Mouse (Mus musculus) large intestine, adult 2 months (tissue): Measurements from ENCODE around the gene Atxn3. TPM values are rescaled to one million over a fixed set of nuclear protein-coding genes. Genes with fewer than 3 reads are reported as not detected.
"Not testable (repeated sequence)": the region's sequence is repeated elsewhere in the genome, so short reads cannot be mapped to it uniquely, and the experiment has no call there.

Experiments
- DNase-seq: peaks from one replicate; pipeline ENCODE4 v3.0.0-alpha.2; 2012; ENCODE audit warnings: low read depth, low spot score
- WGBS: fragments of 180-500 bp; shearing (Covaris S2); methylation state at CpG from one replicate; pipeline ENCODE4 v1.1.7; 2018; 5-methylcytosine and 5-hydroxymethylcytosine counted together
- polyA plus RNA-seq: library from polyadenylated mRNA; depleted of rRNA; stranded (reverse); fragments of >200 nt; gene quantifications from 2 replicates; pipeline ENCODE4 v1.2.3, GENCODE M21; 2012

The Atxn3 gene
- polyA plus RNA-seq, 1 experiment, result 2.4 TPM

DNA sequence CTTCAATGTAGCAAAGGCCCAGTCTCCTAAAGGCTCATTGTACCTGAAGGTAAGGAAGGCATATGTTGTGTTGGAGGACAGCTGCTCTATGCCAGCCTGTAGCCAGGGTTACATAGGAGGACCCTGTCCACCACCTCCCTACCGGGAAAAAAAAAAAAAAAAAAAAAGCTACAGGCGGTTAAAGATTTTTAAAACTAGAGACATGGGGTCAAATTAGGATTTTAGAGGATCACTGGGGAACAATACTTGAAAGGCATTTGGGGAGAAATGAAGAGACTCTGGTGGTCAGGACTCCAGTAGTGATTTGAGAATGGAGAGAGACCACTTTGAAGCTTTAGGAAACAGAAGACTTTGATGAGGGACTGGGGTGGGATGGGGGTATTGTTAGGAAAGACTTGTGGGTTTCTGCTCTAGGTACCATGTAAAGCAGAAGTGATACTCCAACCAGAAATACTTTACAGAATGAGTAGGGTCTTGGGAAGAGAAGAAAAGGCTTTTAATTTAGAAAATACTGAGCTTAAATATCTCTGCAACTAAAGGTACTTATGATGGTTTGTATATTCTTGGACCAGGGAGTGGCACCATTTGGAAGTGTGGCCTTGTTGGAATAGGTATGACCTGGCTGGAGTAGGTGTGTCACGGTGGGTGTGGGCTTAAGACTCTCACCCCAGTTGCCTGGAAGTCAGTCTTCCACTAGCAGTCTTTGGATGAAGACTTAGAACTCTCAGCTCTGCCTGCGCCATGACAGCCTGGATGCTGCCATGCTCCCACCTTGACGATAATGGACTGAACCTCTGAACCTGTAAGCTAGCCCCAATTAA, 1.1 kb upstream of the Atxn3 start:
- WGBS, result 90% methylated on average over 5 of the region's 5 CpGs

DNA sequence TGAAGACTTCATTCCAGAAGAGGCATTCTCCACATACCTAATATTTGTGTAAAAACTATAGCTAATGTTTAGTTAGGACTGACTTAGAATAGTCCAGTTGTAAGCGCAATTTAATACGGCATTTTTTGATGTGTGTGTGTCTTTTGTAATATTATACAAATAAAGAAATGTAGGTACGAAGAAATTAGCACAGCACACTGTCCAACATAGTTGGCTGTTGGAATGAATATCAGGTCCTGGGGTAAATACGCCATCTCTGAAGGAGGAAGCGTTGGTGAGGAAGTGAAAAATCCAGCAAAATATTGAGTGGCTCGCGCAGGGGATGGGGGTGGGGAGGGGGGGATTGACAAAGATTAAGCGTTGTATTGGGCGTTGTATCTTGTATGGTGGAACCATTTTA, 510 bp upstream of the Atxn3 start:
- WGBS, result 40% methylated on average over 9 of the region's 9 CpGs
- no peak for DNase-seq

More for the DNA sequence above, 1.1 kb upstream of the Atxn3 start:
- not testable (repeated sequence) for DNase-seq

DNA sequence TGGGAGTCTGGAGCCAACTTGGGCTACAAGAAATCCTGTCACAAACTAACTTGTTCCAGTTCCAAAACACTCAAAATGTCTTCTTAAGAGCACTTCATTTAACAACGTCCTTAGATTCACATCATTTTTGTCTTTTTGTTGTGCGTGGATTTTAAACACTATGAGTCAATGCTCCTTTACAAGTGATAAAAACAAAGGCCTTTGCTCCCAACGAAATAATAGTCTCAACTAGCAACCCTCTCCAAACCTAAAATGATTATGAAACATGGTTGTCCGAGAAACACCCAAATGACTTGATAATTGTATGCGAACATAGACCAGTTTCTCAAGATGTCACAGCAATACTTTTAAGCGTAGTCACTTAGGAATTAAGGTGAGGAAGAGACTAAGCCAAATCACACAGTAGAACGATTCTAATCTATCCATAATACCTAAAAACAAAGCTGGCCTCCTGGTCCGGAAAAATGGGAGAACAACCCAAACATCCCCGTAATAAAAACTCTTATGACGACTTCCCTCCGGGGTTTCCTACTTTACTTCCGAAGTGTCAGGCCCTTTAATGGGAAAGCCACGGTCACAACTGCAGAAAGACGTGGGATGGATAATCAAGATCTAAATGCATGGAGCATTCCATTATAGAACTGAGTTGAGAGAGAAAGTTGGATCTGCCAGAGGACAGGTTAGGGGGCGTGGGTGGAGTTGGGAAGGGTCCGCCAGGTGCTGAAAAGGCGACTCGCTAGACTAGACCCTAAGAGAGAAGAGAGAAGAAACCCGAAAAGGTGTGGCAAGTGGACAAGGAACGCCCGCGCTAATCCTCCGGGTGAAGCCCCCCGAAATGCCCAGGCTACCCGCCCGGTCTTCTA, 736 bp downstream of the Atxn3 start:
- DNase-seq, result no peak
- WGBS, result 2% methylated on average over 26 of the region's 26 CpGs

DNA sequence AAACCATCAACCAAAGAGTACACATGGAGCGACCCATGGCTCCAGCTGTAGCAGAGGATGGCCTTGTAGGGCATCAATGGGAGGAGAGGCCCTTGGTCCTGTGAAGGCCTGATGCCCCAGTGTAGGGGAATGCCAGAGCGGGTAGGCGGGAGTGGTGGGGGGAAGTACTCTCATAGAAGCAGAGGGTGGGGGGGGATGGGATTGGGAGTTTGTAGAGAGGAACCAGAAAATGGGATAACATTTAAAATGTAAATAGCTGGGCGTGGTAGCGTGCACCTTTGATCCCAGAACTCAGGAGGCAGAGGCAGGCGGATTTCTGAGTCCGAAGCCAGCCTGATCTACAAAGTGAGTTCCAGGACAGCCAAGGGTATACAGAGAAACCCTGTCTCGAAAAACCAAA, 2.2 kb downstream of the Atxn3 start:
- WGBS, result 97% methylated on average over 8 of the region's 8 CpGs
- not testable (repeated sequence) for DNase-seq

DNA sequence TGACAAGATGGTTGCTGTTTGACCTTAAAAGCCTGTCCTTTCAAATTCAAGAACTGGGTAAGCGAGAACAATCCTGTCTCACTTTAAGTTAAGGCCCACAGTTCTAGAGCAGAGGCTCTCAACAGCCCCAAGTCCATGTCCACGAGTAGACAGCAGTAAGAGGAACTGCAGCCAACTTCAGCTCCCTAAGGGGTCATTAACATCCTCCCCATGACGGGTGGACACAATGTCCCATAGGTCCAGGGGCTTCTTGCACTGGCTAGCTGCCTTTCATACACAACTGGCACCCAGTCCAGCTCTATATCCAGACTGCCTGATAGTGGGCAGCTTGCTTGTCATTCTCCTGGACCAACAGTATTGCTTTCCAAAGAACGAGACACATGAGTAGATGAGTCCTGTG, 9.2 kb downstream of the Atxn3 start:
- DNase-seq, result no peak
- 70% methylated on average over 4 of the region's 4 CpGs for WGBS

DNA sequence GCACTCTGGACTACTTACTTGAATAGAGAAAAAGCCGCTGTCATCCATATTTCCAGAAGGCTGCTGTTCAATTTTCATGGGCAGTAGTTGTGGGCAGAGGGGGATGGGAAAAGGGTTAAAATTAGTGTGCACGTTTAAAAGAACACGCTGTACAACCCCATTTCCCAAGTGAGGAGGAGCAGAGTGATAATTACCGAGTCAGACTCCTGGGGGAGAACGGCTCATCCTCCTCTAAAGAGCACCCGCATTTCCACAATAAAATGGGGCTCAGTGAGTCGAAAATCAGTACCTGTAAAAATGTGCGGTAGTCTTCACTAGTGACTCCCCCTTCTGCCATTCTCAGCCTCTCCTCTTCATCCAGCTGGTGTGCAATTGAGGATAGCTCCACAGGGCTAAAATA, 10.1 kb downstream of the Atxn3 start:
- WGBS, result 90% methylated on average over 8 of the region's 8 CpGs
- no peak for DNase-seq

DNA sequence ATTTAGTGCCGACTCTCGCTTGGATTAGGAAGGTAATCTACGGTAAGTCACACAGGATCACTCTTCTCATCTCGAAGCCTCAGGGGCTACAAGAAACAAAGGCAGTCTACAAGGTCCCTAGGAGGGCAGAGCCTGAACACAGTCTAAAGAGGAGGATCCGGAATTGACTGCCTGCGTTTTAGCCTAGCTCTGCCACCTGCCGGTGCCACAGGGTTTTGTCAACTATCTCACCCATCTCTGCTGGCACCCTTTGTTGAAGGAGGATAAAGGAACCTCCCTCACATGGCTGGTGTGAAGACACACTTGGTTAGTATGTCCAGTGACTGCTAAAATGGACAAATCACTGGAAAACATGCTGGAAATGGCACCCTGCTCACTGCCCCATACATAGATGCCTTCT, 20.5 kb downstream of the Atxn3 start:
- 89% methylated on average over 7 of the region's 7 CpGs for WGBS
- no peak for DNase-seq

DNA sequence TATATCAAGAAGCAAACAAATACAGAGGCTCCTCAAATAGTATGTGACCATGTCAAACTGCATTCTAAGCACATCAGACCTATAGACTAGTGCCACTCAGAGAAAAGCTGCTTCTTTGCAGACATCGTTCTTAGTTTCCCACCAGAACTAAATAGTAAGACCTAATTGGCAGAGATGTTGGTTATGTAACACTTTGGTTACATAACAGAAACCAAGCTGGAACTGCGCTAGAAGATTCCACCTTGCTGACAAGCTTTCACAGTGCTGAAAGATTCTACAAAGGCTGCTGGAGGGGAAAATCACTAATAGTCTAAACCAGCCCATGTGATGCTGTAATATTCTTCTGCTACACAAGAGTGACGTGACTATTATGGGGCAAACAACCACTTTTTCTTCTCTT, 22.8 kb downstream of the Atxn3 start:
- no peak for DNase-seq
- 83% methylated on average over 3 of the region's 3 CpGs for WGBS

DNA sequence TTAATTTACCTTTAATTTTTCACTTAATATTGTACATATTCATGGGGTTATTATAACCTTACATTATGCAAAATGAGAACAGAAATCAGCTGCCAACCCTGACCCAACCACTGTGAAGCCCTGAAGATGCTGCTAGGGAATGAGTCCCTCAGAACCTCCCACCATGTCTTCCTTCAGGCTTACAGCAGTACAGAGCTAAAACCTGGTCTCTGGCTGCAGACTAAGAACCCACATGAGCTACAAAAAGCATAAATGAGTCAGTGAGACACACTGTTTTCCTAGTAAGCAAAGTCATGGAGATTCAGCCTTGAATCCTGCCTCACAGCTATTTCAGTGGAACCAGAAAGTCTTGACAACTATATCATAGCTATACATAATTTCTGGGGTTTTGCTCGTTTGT, 29.6 kb downstream of the Atxn3 start:
- DNase-seq, result no peak
- WGBS, result 83% methylated on average over 1 of the region's 1 CpGs

DNA sequence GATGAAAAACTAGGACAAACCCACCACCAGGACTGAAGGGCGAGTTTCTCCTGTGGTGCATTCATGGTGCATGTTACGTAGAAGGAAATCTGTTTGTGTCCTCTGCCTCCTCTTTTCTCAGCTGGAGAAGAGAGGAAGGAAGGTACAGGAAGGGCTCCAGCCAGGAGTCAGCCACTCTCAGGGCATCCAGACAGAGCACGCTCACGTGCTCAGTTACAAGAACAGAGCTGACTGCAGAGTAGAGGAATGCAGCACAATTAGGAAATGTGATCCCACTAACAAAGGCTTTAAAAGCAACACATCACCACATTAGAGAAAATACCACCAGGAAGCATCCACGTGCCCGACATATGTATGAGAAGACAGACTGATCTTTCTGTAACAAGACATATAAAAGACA, 35.7 kb downstream of the Atxn3 start:
- DNase-seq, result no peak
- WGBS, result 94% methylated on average over 6 of the region's 6 CpGs

DNA sequence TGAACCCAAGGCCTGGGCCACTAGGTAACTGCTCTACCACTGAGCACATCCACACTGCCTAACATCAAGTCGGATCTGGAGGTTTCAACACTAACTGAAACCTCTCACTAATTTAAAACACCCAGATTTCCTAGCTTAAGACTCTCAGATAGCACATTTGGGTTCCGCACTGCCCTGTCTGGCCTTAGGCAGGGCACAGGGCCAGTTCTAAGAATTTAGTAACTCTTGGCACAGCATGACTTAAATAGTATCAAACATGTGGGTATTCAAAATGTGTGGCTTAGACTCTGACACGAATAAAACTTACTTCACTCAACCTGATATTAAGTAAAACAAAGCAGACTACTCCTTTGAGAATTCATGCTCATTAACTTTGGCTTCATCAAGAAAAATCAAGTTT, 38.2 kb downstream of the Atxn3 start:
- 87% methylated on average over 3 of the region's 3 CpGs for WGBS
- DNase-seq, result no peak

DNA sequence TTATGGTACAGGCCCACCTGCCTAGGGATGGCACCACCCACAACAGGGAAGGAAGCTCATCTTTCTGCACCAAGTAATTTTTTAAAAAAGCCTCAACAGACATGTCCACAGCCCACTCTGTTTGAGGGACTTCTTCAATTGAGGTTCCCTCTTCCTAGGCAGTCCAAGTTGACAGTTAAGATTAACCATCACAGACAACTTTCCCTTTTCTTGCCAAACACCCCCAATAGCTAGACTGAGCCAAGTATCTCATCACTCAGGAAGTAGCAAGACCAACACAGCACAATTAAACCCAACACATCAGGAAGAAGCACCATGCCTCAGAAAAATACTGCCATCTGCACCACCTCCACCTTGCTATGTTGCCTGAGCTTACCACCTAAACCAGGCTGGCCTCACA, 40.9 kb downstream of the Atxn3 start:
- DNase-seq, result no peak

DNA sequence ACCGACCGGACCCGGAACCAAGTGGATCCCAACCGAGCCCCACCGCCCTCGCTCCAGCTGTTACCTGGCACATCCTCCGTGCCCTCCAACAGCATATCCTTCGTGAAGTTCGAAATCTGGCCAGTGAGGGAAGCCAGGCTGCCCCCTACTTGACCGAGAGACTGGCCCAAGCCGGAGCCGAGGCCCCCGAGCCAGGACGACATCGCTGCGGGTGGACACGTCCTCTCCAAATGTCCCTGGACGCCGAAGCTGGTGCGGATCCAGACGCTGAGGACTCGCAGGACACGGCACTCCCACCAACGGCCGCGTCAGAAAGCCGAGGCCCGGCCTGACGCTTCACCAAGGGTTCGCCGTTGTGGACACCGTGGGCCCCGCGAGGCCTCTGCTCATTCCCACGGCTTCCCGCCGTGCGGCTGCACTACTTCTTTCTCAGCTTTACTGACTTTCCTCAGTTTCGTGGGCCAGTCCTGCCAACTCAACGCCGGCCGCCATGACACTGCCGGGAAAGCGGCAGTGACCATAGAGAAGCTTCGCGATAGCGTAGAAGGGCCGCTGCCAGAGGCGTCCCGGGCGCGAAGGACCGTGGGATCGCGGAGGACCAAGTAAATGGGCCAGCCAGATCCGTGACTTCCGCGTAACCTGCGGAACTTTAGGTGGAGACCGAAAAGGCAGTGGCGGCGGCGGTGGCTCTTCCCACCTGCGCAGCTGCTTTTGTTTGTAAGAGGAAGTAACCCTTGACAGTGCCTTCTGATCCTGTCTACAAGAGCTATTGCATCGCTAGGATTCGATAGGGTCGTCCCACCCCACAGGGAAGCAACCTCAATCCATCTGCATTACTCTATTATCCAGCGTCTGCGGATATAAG, 45.2 kb downstream of the Atxn3 start, which contains the start of gene Trip11:
TSS of gene Trip11 (minus strand) at position 642 of the 865 bp plus-strand sequence.
- DNase-seq, result peak; percentile 83
- WGBS, result under 1% methylated on average over 69 of the region's 69 CpGs

DNA sequence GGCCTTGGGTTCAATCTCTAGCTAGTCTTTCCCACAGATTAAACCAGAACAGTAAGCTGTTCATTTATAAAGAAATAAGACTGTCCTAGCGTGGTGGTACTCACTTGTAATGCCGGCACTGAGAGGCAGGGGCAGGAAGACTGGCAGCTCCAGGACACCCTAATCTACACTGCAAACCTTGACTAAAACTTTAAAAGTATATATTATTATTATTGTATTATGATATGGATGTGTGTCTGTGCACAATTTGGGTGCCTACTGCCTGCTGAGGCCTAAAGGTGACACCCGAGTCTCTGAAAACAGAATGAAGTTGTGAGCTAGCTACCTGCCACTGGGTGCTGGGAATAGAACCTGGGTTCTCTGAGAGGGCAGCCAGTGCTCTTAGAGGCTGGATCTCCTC, 46.7 kb downstream of the Atxn3 start:
- no peak for DNase-seq
- WGBS, result 86% methylated on average over 3 of the region's 3 CpGs

DNA sequence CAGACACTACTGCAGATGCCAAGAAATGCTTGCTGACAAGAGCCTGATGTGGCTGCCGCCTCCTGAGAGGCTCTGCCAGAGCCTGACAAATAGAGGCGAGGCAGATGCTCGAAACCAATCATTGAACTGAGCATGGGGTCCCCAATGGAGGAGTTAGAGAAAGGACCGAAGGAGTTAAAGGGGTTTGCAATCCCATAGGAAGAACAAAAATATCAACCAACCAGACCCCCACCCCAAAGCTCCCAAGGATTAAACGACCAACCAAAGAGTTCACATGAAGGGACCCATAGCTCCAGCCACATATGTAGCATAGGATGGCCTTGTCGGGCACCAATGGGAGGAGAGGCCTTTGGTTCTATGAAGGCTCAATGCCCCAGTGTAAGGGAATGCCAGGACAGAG, 47.7 kb downstream of the Atxn3 start:
- no peak for DNase-seq
- WGBS, result 87% methylated on average over 6 of the region's 6 CpGs

DNA sequence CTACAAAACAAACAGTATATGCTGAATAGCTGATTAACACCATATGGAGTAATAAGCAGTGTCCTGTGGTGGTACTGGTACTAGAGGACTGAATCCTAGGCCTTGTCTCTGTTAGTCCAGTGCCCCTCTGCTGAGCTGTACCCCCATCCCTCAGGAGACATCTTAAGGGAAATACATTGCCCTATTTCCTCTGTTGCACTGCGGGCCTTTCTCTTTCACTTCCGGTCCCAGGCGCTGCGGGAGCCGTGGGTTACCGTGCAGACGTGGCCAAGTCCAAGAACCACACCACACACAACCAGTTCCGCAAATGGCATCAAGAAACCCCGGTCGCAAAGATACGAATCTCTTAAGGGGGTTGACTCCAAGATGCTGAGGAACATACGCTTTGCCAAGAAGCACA, 52.2 kb downstream of the Atxn3 start:
- no peak for DNase-seq
- WGBS, result 85% methylated on average over 12 of the region's 12 CpGs

DNA sequence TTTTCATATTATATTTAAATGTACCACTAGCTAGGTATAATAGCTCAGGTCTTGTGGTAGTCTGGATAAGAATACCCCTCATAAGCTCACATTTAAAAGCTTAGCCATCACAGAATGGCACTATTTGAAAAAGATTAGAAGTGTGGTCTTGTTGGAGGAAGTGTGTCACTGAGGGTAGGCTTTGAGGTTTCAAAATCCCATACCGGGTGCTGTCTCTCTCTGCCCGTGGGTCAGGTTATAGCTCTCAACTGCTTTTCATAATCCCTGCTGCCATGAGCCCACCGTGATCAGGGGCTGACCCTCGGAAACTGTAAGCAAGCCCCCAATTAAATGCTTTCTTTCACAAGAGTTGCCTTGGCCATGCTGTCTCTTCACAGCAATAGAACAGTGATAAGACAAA, 53.1 kb downstream of the Atxn3 start:
- no peak for DNase-seq
- 88% methylated on average over 4 of the region's 4 CpGs for WGBS

DNA sequence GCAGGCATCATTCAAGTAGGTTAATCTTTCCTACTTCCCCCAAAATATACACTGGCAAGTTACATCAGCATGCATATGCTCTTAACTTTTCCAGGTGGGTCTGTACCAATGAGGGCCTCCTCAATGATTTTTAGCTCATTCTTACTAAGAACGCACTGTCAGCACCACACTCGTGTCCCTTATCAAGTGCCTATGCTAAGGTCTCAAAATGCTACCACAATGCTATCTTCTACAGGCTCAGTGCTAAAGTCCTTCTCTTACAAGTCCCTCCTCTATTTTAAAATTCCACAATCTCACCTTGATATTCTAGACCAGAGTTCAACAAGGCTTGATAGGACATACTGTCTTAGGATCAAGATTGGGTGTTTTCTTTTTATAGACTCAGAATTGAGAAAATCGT, 53.9 kb downstream of the Atxn3 start:
- no peak for DNase-seq
- WGBS, result 89% methylated on average over 3 of the region's 3 CpGs

DNA sequence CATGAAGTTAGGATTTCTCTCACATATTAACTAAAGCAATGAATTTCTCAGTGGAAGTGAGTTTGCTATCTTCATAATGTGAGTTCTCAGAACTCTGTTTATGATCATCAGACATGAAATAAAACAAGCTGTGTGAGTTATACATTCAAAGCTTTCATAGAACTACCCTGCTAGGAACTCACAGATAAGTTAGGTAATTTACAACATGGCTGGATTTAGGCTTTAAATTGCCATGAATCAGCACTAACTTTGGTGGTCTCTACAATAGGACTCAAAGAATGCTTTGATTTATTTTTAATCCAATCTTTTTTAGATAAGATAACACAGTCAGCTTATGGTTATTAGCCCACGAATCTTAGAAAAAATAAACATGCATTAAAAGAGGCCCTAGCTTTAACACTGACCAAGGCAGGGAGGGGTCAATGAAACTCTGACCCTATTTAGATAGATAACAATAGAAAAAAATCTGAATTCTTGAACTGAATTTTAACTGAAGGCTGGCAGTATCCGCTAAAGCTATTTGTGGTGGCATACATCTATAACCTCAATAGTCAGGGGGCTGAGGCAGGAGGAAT, 58.3 kb downstream of the Atxn3 start:
- no peak for DNase-seq
- WGBS, result 66% methylated on average over 2 of the region's 2 CpGs

DNA sequence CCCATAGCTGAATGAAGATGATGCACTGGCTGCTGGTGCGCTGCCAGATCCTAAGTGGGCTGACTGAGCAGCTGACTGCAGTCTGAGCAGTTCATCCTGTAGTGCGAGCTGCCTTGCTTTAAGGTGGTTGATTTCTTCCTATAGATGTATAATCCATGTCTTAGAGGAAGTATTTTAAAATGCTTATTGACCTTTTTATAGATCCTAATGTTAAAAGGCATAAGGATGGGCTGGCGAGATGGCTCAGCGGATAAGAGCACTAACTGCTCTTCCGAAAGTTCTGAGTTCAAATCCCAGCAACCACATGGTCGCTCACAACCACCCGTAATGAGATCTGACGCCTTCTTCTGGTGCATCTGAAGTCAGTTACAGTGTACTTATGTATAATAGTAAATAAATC, 59.1 kb downstream of the Atxn3 start:
- 95% methylated on average over 8 of the region's 8 CpGs for WGBS
- no peak for DNase-seq
